Mouse (Mus musculus) lung, embryonic 15.5 days (tissue): ENCODE results near the gene Ccna1. TPM values are rescaled to one million over a fixed set of nuclear protein-coding genes. Genes with fewer than 3 reads are reported as not detected.

Experiments
- ATAC-seq: fragments of 200-750 bp; cut with Nextera tagmentation; 2 replicates; pipeline ENCODE4 v1.8.0; 2017; ENCODE audit warnings: moderate number of reproducible peaks, borderline replicate concordance; ENCODE audit not compliant: low FRiP score, low TSS enrichment; ENCODE audit errors: extremely low read depth
- H3K27ac ChIP-seq: fragments of 300-500 bp; sonication (generic); 2 replicates; pipeline ENCODE4 v1.5.1; 2015; ENCODE audit warnings: moderate library complexity, mild to moderate bottlenecking, inconsistent platforms
- H3K27me3 ChIP-seq: fragments of 300-500 bp; sonication (generic); 2 replicates; pipeline ENCODE4 v1.6.1; 2015; ENCODE audit warnings: inconsistent platforms
- H3K36me3 ChIP-seq: fragments of 300-500 bp; sonication (generic); 2 replicates; pipeline ENCODE4 v1.6.1; 2015; ENCODE audit warnings: inconsistent platforms
- H3K4me1 ChIP-seq: fragments of 300-500 bp; sonication (generic); 2 replicates; pipeline ENCODE4 v1.6.1; 2015; ENCODE audit warnings: inconsistent platforms
- H3K4me2 ChIP-seq: fragments of 300-500 bp; sonication (generic); 2 replicates; pipeline ENCODE4 v1.6.1; 2015; ENCODE audit warnings: inconsistent platforms, mild to moderate bottlenecking, moderate library complexity
- H3K4me3 ChIP-seq: fragments of 300-500 bp; sonication (generic); 2 replicates; pipeline ENCODE4 v1.5.1; 2015; ENCODE audit warnings: mild to moderate bottlenecking, inconsistent platforms
- H3K9ac ChIP-seq: fragments of 300-500 bp; sonication (generic); 2 replicates; pipeline ENCODE4 v1.6.1; 2015; ENCODE audit warnings: inconsistent platforms
- H3K9me3 ChIP-seq: fragments of 300-500 bp; sonication (generic); 2 replicates; pipeline ENCODE4 v1.6.1; 2016; ENCODE audit warnings: inconsistent platforms
- WGBS: fragments of 180-500 bp; shearing (Covaris S2); methylation state at CpG from one replicate; pipeline ENCODE4 v1.1.7; 2015; 5-methylcytosine and 5-hydroxymethylcytosine counted together
- polyA plus RNA-seq: library from polyadenylated mRNA; unstranded; fragments of >200 nt; fragmentation: Nextera tagmentation; extraction: Ambion mirVana; gene quantifications from 2 replicates; pipeline ENCODE4 v1.2.1, GENCODE M21; 2015

The Ccna1 gene
- polyA plus RNA-seq, 1 experiment from 2014 or later: 6.0 TPM

DNA sequence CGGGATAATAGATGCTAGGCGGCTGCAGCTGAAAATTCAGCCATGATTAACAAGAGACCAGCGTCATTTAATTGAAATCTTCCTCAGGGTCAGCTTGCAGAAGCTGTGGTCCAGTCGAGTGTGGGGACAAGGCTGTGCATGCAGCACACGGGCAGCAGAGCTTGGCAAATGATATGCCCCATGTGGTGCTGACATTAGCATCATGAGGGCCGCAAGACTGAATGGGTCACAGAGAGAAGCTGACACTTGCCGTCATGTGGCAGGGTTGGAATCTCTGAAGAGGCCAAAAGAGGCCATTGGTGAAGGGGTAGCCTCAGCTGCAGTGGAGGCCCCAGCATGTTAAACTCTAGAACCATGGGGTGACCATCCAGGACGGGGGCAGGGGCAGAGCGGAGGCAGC lies 7.4 kb upstream of the Ccna1 start:
- Histone ChIP-seq H3K4me2 (no peak overlapping the region), H3K4me1 (no peaks in the 10 kb centered on the region), H3K36me3 (no peaks in the 10 kb centered on the region), H3K27ac (no peak overlapping the region), H3K9ac (no peak overlapping the region), H3K4me3 (no peak overlapping the region), H3K9me3 (no peaks in the 10 kb centered on the region), H3K27me3 (peaks cover 17% of the 10 kb centered on the region; the same call in 1 of the 2 replicates)
- no peak for ATAC-seq
- 66% methylated on average over 9 of the region's 9 CpGs for WGBS

DNA sequence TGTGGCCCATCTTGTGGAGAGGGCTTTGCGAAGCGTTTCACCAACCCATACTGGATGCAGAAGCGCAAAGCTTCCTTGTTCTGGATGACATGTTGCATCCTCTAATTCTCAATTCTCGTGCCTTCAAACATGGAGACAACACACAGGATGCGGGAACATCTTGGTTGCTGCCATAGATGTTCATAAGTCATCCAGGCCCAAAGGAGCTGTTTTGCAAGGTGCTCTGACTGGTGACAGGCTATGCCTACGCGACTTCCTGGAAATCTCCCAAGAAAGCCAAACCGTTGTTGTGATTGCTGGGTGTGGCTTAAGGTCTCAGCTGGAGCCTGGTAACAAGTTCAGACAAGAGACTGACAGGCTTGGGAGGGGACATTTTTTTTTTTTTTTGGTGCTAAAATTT lies 1.1 kb upstream of the Ccna1 start:
- no peaks in the 10 kb centered on the region for H3K9me3 ChIP-seq
- peaks cover 14% of the 10 kb centered on the region for H3K4me1 ChIP-seq
- no peak overlapping the region for H3K9ac ChIP-seq
- H3K27ac ChIP-seq: no peak overlapping the region
- peaks cover 26% of the 10 kb centered on the region for H3K27me3 ChIP-seq
- no peak for ATAC-seq
- 58% methylated on average over 8 of the region's 8 CpGs for WGBS
- H3K4me3 ChIP-seq: no peak overlapping the region
- no peak overlapping the region for H3K4me2 ChIP-seq
- no peaks in the 10 kb centered on the region for H3K36me3 ChIP-seq

GRCm38 (mm10) chr3:55055747-55056120 lies 433 bp upstream of the Ccna1 start:
- no peaks in the 10 kb centered on the region for H3K9me3 ChIP-seq
- no peak for ATAC-seq
- H3K4me2 ChIP-seq: peak overlapping the region; percentile 99
- WGBS: 7% methylated on average over 11 of the region's 11 CpGs
- H3K4me1 ChIP-seq: peaks cover 14% of the 10 kb centered on the region
- H3K27ac ChIP-seq: no peak overlapping the region
- H3K36me3 ChIP-seq: no peaks in the 10 kb centered on the region
- H3K4me3 ChIP-seq: peak overlapping the region; percentile 55
- peak overlapping the region; percentile 22; the same call in 1 of the 2 replicates for H3K9ac ChIP-seq
- H3K27me3 ChIP-seq: peaks cover 26% of the 10 kb centered on the region

GRCm38 (mm10) chr3:55054231-55054630 lies 1.1 kb downstream of the Ccna1 start:
- no peak for ATAC-seq
- Histone ChIP-seq H3K36me3 (no peaks in the 10 kb centered on the region), H3K9ac (no peak overlapping the region), H3K27ac (no peak overlapping the region), H3K9me3 (no peaks in the 10 kb centered on the region), H3K4me3 (no peak overlapping the region), H3K4me1 (peaks cover 14% of the 10 kb centered on the region), H3K27me3 (peaks cover 26% of the 10 kb centered on the region), H3K4me2 (peak overlapping the region; percentile 99; the same call in 1 of the 2 replicates)
- WGBS: 52% methylated on average over 6 of the region's 6 CpGs

DNA sequence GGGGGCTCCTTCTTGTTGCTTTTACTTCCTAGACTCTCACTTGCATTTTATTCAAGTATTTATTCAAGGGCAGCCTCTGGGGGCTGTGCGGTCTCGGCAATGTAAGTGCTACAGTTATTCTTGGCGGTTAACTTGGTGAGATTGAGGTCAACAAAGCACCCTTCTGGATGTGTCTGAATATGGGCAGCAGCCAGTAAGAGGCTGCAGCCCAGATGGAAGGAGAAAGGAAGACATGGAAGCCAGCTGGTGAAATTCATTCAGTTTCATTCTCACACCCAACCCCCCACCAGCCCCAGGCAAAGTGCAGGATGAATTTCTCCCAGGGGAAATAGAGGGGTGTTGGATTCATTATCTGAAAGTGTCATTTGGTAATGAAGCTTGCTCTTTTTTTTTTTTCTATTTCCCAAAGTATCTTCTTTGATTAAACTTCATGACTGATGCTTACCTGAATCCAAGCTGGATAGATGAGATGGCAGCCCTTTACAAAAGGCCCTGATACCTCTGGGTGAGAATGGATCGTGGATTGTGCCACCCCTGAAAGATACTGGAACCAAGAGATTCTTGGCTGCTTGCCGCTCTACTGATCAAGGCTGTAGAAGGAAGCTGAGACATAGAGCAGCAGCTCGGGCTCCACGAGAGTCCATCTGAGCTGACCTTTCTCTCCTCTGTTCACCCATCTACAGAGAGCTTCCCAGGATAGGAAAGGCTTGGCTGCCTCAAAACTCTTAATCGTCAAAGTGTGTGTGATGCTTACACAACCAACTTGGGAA lies 10.5 kb downstream of the Ccna1 start:
- ATAC-seq: peak; percentile 77; the same call in 1 of the 2 replicates
- Histone ChIP-seq H3K4me3 (no peak overlapping the region), H3K4me2 (no peak overlapping the region), H3K27me3 (no peaks in the 10 kb centered on the region), H3K36me3 (no peaks in the 10 kb centered on the region), H3K9me3 (no peaks in the 10 kb centered on the region), H3K4me1 (no peaks in the 10 kb centered on the region), H3K27ac (no peak overlapping the region), H3K9ac (no peak overlapping the region)
- WGBS: 43% methylated on average over 8 of the region's 8 CpGs

DNA sequence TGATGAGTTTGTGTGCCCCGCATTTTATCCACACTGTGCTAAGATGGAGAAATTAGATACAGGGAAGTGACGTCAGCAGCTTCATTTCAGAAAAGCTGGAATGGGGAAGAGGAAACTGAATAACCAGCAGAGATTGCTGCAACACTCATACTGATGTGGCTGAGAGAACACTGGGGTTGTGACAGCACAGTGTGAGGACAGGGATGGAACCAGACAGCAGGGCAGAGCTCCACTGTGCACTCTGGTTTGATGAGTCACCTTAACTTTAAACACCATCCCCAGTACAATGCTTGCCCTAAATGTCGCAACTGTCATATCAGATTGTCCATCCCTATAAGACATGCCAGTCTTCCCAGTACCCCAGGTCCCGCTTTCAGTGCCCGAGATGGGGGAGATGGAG lies 17.7 kb downstream of the Ccna1 start:
- H3K27ac ChIP-seq: no peak overlapping the region
- H3K9ac ChIP-seq: no peak overlapping the region
- ATAC-seq: no peak
- H3K4me2 ChIP-seq: no peak overlapping the region
- 82% methylated on average over 5 of the region's 5 CpGs for WGBS
- H3K4me1 ChIP-seq: no peaks in the 10 kb centered on the region
- no peaks in the 10 kb centered on the region for H3K36me3 ChIP-seq
- no peaks in the 10 kb centered on the region for H3K27me3 ChIP-seq
- H3K4me3 ChIP-seq: no peak overlapping the region
- no peaks in the 10 kb centered on the region for H3K9me3 ChIP-seq

- Histone ChIP-seq H3K9ac (no peak overlapping the region), H3K27me3 (no peaks in the 10 kb centered on the region), H3K27ac (0 out of 2 replicates have a peak overlapping the region, but pooled peaks have one; percentile 5), H3K9me3 (no peaks in the 10 kb centered on the region), H3K4me2 (no peak overlapping the region), H3K4me3 (no peak overlapping the region), H3K4me1 (peaks cover 10% of the 10 kb centered on the region), H3K36me3 (no peaks in the 10 kb centered on the region)
- 31% methylated on average over 7 of the region's 7 CpGs for WGBS
- no peak for ATAC-seq
These were observed 27.9 kb downstream of the Ccna1 start for GRCm38 (mm10) chr3:55027271-55027840.

- H3K27ac ChIP-seq: no peak overlapping the region
- no peaks in the 10 kb centered on the region for H3K27me3 ChIP-seq
- no peak for ATAC-seq
- no peak overlapping the region for H3K9ac ChIP-seq
- WGBS: 76% methylated on average over 3 of the region's 3 CpGs
- H3K4me3 ChIP-seq: no peak overlapping the region
- no peaks in the 10 kb centered on the region for H3K36me3 ChIP-seq
- H3K4me1 ChIP-seq: peaks cover 10% of the 10 kb centered on the region
- H3K4me2 ChIP-seq: no peak overlapping the region
- no peaks in the 10 kb centered on the region for H3K9me3 ChIP-seq
These were observed 29.8 kb downstream of the Ccna1 start for GRCm38 (mm10) chr3:55025502-55025901.

DNA sequence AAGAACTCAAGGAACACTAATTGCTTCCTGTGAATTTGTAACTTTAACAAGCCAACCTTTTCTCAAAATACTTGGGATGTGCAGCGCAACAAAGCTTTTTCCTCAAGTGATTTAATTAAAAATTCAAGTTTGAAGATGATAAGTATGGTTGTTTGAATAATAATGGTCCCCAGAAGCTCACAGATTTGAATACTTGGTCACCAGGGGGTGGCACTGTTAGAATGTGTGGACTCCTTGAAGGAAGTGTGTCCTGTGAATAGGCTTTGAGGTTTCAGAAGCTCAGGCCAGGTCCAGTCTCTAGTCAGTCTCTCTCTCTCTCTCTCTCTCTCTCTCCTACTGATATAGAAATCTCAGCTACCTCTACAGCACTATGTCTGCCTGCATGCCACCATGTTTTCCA lies 32.0 kb downstream of the Ccna1 start:
- no peak for ATAC-seq
- WGBS: 93% methylated on average over 1 of the region's 1 CpGs

GRCm38 (mm10) chr3:55022247-55022646 lies 33.1 kb downstream of the Ccna1 start:
- WGBS: 85% methylated on average over 1 of the region's 1 CpGs
- Histone ChIP-seq H3K9me3 (no peaks in the 10 kb centered on the region), H3K27ac (no peak overlapping the region), H3K4me3 (no peak overlapping the region), H3K36me3 (no peaks in the 10 kb centered on the region), H3K4me2 (no peak overlapping the region), H3K27me3 (no peaks in the 10 kb centered on the region), H3K9ac (no peak overlapping the region), H3K4me1 (no peaks in the 10 kb centered on the region)
- ATAC-seq: no peak

More for the DNA sequence above, 32.0 kb downstream of the Ccna1 start:
- no peak overlapping the region for H3K9ac ChIP-seq
- no peak overlapping the region for H3K4me2 ChIP-seq
- no peaks in the 10 kb centered on the region for H3K36me3 ChIP-seq
- no peaks in the 10 kb centered on the region for H3K9me3 ChIP-seq
- H3K4me1 ChIP-seq: peaks cover 7% of the 10 kb centered on the region
- H3K27me3 ChIP-seq: no peaks in the 10 kb centered on the region
- H3K27ac ChIP-seq: no peak overlapping the region
- no peak overlapping the region for H3K4me3 ChIP-seq

DNA sequence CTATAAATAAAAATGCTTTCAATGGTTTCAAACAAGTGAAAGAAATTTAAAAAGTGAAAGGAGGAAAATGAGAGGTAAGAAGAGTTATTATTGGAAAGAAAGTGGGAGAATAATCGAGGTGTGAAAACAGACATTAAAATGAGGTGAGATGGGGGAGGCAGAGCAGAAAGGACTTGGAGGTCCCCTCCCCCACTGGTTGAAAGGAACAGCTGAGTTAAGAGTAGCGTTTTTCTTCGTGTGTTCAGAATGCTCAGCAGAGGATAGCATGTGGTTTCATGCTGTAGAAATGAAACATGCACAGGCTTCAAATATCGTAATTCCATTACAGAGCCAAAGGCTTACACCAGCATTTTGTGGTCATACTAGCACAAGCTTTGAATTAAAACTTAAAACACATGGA lies 42.8 kb downstream of the Ccna1 start:
- H3K36me3 ChIP-seq: no peaks in the 10 kb centered on the region
- WGBS: 57% methylated on average over 4 of the region's 4 CpGs
- no peaks in the 10 kb centered on the region for H3K9me3 ChIP-seq
- H3K4me3 ChIP-seq: no peak overlapping the region
- no peak overlapping the region for H3K9ac ChIP-seq
- H3K4me2 ChIP-seq: no peak overlapping the region
- H3K4me1 ChIP-seq: no peaks in the 10 kb centered on the region
- ATAC-seq: no peak
- no peaks in the 10 kb centered on the region for H3K27me3 ChIP-seq
- H3K27ac ChIP-seq: no peak overlapping the region

GRCm38 (mm10) chr3:55011681-55012080 lies 43.6 kb downstream of the Ccna1 start:
- H3K27me3 ChIP-seq: no peaks in the 10 kb centered on the region
- H3K4me2 ChIP-seq: no peak overlapping the region
- ATAC-seq: no peak
- H3K27ac ChIP-seq: no peak overlapping the region
- no peak overlapping the region for H3K9ac ChIP-seq
- 17% methylated on average over 7 of the region's 7 CpGs for WGBS
- H3K9me3 ChIP-seq: no peaks in the 10 kb centered on the region
- no peaks in the 10 kb centered on the region for H3K36me3 ChIP-seq
- no peaks in the 10 kb centered on the region for H3K4me1 ChIP-seq
- no peak overlapping the region for H3K4me3 ChIP-seq
